Mouse (Mus musculus) liver, postnatal 0 days (tissue): ENCODE measurements around the gene Hnrnpu.

Experiments used
- CTCF ChIP-seq: sonication (generic); IDR thresholded peaks from 2 replicates; pipeline ENCODE4 v1.5.1; 2016; ENCODE audit warnings: antibody characterized with exemption, low read depth
- EP300 ChIP-seq: IDR thresholded peaks from 2 replicates; pipeline ENCODE4 v1.6.1; 2016; ENCODE audit warnings: antibody characterized with exemption, low read depth, mild to moderate bottlenecking

DNA sequence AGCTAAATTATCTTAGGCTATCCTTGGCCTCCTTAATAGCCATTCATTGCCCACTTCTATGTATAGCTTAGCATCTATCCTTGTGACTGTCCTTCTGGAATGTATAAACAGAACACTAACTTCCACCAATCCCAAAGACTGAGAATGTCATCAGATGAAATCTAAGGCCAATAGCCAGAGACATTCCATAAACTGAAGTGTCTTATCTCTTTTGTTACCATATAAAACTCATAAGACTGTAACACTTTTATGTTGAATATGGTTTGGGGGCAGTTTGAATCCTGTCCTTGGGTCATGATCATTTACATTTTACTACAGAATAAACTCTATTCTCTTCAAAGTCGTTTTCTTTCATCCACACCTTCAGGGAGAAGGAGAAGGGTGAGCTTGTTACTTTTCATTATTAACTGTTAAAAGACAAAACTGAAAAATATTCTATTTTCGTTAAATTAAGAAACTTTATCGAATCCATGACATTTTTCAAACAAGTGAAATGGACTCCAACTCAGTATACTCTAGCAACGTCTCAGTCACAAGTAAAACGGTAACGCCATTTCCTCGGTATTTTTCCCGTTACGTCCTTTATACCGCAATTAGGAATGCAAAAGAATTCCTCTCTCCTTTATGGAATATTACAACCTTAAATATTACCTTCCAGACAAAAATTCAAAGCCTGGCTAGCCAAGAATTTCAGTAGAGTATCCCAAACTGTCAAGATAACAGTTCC lies 20.2 kb downstream of the Hnrnpu start:
- TF ChIP-seq CTCF (no peak), EP300 (no peak)
